Mouse (Mus musculus) heart, adult 11 months (tissue): ENCODE measurements at regions not wholly inside any gene's neighbourhood (a gene's known extent, or its start where the extent isn't known, plus 50 kb on each side); places are given as distances from the start of the nearest gene placed in this dataset.
A peak's percentile ranks its signal among the peaks of the same experiment; 100 is the strongest.

Experiments used
- DNase-seq: peaks from one replicate; pipeline ENCODE4 v3.0.0; 2022

- no peak for DNase-seq
Measured at GRCm38 (mm10) chr16:51315608-51316007, 715.4 kb upstream of the Cblb start.

- no peak for DNase-seq
Measured at GRCm38 (mm10) chr16:51332262-51332661, 698.8 kb upstream of the Cblb start.

GRCm38 (mm10) chr16:51334972-51335371 is 696.1 kb upstream of the Cblb start:
- DNase-seq = peak; percentile 63

GRCm38 (mm10) chr16:51347120-51347519 is 683.9 kb upstream of the Cblb start:
- DNase-seq = no peak

- no peak for DNase-seq
Measured at GRCm38 (mm10) chr16:51352151-51352550, 678.9 kb upstream of the Cblb start.

- DNase-seq = no peak
Measured at GRCm38 (mm10) chr16:51353791-51354190, 677.2 kb upstream of the Cblb start.

GRCm38 (mm10) chr16:51370070-51370469 is 661.0 kb upstream of the Cblb start:
- DNase-seq = no peak

- DNase-seq = no peak
Measured at GRCm38 (mm10) chr16:51386456-51386855, 644.6 kb upstream of the Cblb start.

- DNase-seq = no peak
Measured at GRCm38 (mm10) chr16:51387498-51387897, 643.5 kb upstream of the Cblb start.

GRCm38 (mm10) chr16:51393871-51394270 is 637.2 kb upstream of the Cblb start:
- no peak for DNase-seq
